Mouse (Mus musculus) heart, postnatal 36 days (tissue): ENCODE results near the gene Tmem184c. TPM values are rescaled to one million over a fixed set of nuclear protein-coding genes. Genes with fewer than 3 reads are reported as not detected.

Experiments used
- DNase-seq, 2 experiments: peaks; one replicate each; pipeline ENCODE4 v3.0.0; 2021 to 2022
- intact Hi-C: fragments of 180-260 bp; cut with DNase I; formaldehyde crosslinking; loops from one replicate; pipeline ENCODE4 v1.15.1; 2025
- total RNA-seq, 2 experiments: library from RNA; stranded (reverse); gene quantifications; 2 replicates each; pipeline ENCODE4 v1.2.3; 2021

Gene Tmem184c
- total RNA-seq, result 10 to 100 TPM; 11.1 to 11.8 TPM

DNA sequence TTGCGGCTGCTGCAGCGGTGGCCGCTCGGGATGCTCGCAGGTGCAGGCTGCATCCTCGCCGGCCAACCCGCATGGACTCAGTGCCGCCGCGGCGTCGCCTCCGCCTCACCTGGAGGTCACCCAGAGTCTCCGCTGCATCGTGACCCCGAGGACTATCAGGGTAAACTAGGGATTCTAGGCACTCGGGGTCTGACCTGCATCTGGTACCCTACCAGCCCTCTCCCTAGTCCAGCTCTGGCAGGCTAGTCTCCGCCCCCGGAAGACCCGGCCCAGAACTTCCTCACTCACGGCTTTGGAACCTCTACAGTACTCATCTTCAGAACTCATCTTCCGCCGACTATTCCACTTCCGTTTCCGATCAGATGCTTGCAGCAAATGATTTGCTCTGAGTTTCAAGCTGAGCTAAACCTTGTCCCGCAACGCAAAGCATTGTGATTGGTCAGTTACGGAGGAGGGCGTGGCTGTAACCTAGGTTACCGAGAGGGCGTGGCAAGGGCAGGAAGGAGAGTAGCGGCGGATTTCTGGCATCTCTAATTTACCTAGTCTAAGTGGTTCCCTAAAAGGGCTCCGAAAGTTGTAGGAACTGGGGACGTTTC is at the start of gene Tmem184c:
Gene Tmem184c, minus strand, starts transcription at position 325 of the 596 bp plus-strand sequence.
- intact Hi-C loops, result loop anchor here (10.0 kb wide), 1 partner anchor 196 kb away; no protein-coding TSS in a partner anchor
- DNase-seq, result peak; percentile 97 to 99

DNA sequence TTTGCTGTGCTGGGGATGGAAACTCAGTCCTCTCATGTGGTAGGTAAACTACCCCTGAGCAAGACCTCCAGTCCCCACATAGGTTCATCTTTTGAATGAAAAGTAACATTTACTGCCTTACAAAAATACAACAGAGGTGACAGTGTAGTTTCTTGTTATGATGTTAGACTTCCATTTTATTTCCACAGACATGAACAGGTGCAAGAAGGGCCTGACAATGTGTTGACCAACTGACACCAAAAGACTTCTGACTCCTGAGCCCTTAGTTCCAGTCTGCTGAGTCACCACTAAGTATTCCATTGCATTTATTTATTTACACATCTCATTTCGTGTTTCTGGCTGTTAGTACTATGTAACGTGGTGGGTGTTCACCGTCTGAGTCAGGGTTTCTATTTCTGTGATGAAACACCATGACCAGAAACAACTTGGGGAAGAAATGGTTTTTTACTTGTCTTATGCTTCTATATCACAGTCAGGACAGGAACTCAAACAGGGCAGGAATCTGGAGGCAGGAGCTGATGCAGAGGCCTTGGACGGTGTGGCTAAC is 49.1 kb upstream of the Tmem184c start:
- intact Hi-C loops, result loop anchor here (2.0 kb wide), 1 partner anchor 25 kb away; no protein-coding TSS in a partner anchor
- DNase-seq, result no peak

DNA sequence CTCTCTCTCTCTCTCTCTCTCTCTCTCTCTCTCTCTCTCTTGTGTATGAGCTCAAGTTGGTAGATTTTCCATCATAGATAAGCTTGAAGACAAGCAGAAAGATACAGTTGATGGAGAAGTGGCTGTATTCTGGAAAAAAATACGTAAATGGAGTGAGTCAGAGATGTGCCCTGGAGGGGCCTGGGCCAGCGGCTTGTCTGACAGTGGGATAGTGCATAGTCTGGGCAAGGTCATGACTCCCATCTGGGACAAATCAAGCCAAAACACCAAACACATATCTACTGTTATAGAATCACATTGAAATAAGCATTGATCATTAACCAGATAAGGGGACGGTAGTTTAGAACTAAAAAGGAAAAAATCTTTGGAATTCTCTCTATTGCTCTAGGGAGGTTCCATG is 47.9 kb upstream of the Tmem184c start:
- intact Hi-C loops, result no loop called here
- DNase-seq, result no peak

DNA sequence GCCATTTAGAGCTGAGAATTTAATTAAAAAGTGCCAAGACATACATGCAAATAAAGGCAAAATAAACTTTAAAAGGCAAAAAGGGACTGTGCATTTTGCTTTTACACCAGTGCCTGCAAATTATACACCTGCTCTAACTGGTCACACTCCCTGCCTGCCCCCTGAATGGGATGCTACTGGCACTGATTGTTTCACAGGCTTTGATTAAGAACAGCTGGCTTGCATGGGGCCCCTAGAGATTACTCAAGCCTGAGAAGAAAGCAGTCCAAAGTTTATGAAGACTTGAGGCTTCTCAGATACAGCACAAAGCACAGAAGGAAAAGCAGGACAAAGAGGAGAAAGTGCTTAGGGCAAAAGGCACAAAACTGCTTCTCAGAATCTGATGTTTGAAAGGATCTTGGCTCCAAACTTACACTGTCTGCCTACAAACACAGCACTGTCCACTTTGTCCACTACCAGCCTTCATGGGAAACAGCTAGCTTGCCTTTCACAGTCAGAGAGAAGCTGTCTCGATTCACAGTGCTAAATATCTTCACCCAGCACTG is 40.2 kb upstream of the Tmem184c start:
- no peak for DNase-seq
- intact Hi-C loops, result no loop called here

DNA sequence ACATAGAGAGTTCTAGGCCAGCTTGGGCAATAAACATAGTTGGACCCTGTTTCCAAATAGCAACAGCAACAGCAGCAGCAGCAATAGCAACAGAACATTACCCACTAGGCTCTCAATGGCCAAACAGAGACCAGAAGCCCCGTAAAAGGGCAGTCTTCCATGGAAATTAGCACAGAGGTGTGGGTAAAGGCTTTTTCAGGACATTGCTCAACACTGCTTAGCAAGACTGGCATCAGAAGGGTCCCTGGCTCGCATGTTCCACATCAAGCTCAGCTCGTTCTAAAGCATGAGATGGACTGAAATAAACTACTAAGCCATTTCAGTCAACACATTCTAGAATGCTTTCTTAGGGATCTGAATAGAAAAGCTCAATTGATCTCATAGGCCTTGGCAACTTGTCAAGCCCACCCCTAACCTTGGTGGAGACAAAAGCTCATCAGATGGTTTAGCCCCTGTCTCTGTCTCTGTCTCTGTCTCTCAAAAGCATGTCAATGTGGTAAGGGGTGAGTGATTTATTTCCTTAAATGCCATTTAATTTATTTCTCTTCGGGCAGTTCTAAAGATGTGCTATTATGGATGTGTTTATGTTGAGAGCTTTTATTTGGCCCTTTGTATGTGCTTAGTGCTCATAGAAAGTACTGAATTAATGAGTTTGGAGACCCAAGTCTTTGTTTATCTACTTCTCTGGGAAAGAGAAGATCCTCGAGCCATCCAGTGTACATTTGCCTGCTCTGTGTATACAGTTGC is 29.8 kb upstream of the Tmem184c start:
- intact Hi-C loops, result no loop called here
- no peak for DNase-seq

GRCm38 (mm10) chr8:77637593-77637992 is 27.1 kb upstream of the Tmem184c start:
- intact Hi-C loops, result no loop called here
- no peak for DNase-seq

GRCm38 (mm10) chr8:77634035-77634434 is 23.5 kb upstream of the Tmem184c start:
- DNase-seq, result no peak
- intact Hi-C loops, result loop anchor here (2.0 to 5.0 kb wide), 2 partner anchors 27 to 88 kb away; partner anchors contain the start of gene Ednra

DNA sequence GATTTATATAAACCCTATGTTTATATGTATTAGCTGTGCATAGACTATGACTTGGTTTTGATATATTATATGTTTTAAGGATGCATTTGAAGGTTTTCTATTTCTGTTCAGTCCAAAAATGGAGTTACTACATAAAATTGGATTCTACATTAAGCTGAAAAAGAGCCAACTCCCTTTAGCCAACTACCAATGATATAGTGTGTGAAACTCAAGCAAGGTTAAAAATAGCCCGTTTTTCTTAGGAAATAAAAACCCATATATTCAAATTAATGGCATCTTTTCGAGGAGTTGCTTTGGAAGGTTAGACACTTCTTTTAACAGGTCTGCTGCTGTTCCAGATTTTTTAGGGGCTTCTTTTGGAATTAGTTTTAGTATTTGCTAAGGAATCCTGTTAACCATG is 22.7 kb upstream of the Tmem184c start:
- no peak for DNase-seq

DNA sequence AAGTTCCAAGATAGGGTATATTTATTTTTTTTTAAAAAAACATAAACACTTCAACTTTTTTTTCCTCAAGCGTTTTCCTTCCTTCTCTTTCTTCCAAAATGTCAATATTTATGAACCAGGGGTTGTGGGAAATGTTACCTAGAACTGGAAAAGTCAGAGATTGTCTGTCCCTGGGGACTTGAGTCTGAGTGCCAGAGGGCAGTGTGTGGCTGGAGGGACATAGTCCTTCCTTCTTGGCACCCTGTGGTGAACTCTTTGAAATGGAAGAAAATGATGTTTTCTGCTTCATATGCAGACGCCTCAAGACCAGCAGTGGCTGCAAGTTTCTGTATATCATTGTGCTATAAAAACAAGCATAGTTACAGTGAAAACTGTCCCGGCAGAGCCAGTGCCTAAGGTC is 20.2 kb upstream of the Tmem184c start:
- intact Hi-C loops, result loop anchor here (1.0 to 5.0 kb wide), 3 partner anchors 92 to 420 kb away; partner anchors contain the start of gene Ednra
- no peak for DNase-seq

More for the DNA sequence above, 22.7 kb upstream of the Tmem184c start:
- intact Hi-C loops, result loop anchor here (5.0 kb wide), 1 partner anchor 89 kb away; the partner anchor contains the start of gene Ednra

DNA sequence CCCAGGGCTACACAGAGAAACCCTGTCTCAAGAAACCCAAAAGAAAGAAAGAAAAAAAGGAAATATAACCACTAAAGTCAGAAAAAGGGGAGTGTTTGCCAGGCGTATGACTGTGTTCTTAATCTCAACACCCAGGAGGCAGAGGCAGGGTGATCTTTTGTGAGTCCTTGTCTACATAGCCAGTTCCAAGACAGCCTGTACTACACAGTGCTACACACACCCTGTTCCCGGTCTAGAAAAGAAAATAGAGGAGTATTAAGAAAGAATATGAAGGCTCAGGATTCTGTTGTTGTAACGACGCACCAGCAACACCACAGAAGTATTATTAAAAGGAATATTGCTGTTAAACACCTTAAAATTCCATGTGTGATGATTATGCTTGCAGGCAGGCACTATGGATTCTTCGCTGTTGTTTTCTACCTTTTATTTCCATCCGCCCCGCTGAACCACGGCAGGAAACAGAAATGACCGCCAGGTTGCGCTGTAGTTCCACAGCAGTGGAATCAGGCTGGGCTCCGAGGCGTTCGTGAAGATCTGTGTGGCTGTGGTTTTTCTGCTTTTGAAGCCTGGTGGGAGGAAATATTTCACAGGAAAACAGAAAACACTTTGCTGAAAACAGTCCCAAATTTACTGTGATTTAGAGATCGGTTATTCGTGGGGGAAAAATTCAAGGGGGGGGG is 19.5 kb upstream of the Tmem184c start:
- DNase-seq, result peak; percentile 79 to 86
- intact Hi-C loops, result loop anchor here (1.0 to 5.0 kb wide), 3 partner anchors 92 to 421 kb away; partner anchors contain the start of gene Ednra

GRCm38 (mm10) chr8:77623677-77624209 is 13.2 kb upstream of the Tmem184c start:
- intact Hi-C loops, result no loop called here
- no peak for DNase-seq

GRCm38 (mm10) chr8:77617916-77618315 is 7.4 kb upstream of the Tmem184c start:
- intact Hi-C loops, result loop anchor here (10.0 kb wide), 1 partner anchor 203 kb away; no protein-coding TSS in a partner anchor

GRCm38 (mm10) chr8:77609621-77610020 is 877 bp downstream of the Tmem184c start:
- intact Hi-C loops, result loop anchor here (10.0 kb wide), 1 partner anchor 195 kb away; no protein-coding TSS in a partner anchor
- DNase-seq, result no peak

More at GRCm38 (mm10) chr8:77617916-77618315, 7.4 kb upstream of the Tmem184c start:
- DNase-seq, result peak; percentile 22 to 35

GRCm38 (mm10) chr8:77584174-77584573 is 26.3 kb downstream of the Tmem184c start:
- DNase-seq, result no peak
- intact Hi-C loops, result no loop called here

GRCm38 (mm10) chr8:77577674-77578073 is 32.8 kb downstream of the Tmem184c start:
- no peak for DNase-seq
- intact Hi-C loops, result no loop called here

GRCm38 (mm10) chr8:77574229-77574628 is 36.3 kb downstream of the Tmem184c start:
- no peak for DNase-seq
- intact Hi-C loops, result no loop called here

GRCm38 (mm10) chr8:77561441-77561840 is 49.1 kb downstream of the Tmem184c start:
- intact Hi-C loops, result no loop called here
- DNase-seq, result no peak

DNA sequence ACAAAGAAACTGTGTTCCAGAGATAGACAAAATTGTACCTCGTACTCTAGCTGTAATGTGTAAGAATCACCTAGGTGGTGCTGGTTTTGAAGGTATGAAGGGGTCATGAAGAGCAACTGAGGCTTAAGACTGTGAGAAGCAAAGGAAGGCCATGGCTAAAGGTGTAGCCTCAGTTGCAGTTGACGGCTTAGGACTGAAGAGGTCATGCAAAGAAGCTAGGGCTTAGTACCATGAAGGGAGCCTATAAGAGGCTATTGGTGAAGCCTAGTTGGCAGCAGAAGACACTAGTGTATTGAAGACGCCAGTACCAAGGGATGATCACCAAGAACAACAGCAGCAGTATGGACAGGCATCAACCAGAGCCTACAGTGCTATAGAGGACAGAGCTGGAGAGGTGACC is 58.0 kb downstream of the Tmem184c start:
- no peak for DNase-seq
- intact Hi-C loops, result no loop called here

DNA sequence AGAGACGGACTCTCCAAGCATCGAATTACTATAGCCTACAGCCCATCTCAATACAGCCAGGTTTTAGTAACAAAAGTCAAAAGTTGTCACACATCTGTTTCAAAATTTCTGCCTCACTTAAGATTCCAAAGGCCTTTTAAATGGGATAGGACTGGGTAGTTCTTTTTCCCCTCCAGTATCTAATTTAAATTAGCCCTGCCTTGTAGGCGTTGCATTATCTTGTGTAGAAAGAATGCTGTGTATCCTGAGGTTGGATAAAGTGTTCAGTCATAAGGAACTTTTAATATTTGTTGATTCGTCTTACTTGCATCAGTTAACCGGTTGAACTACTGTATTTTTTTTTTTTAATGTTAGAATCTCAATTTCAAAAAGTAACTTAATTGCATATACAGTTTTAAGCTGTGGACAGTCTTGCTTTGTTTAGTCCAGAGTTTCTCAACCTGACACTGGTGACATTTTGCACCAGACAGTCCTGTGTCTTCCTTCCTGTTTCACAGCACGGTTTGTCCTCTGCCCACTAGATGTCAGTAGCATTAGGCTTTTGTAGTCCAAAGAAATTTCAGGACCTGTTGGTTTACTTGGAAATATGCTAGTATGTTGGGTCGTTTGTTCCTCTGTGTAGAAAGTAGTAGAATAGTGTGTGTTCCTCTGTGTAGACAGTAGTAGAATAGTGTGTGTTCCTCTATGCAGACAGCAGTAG is 60.5 kb downstream of the Tmem184c start:
- peak in 1 of 2 experiments; percentile 13 for DNase-seq
- intact Hi-C loops, result loop anchor here (2.0 kb wide), 1 partner anchor 33 kb away; the partner anchor contains the start of gene Arhgap10
